Mouse (Mus musculus) spleen, adult 2 months (tissue): ENCODE results near the gene Ehbp1l1.

Experiments
- CTCF ChIP-seq: fragments of 200-500 bp; IDR thresholded peaks from 2 replicates; pipeline ENCODE4 v1.5.1; 2011; ENCODE audit warnings: mild to moderate bottlenecking, inconsistent platforms; ENCODE audit not compliant: insufficient read depth, insufficient read length, insufficient replicate concordance; ENCODE audit errors: extremely low read depth
- POLR2A ChIP-seq: fragments of 200-500 bp; IDR thresholded peaks from 2 replicates; pipeline ENCODE4 v1.6.1; 2011; ENCODE audit warnings: low read depth, low read length, inconsistent platforms

- no peak for TF ChIP-seq CTCF
- TF ChIP-seq POLR2A: no peak
These were observed 2.7 kb upstream of the Ehbp1l1 start for GRCm38 (mm10) chr19:5728631-5729443.
